Mouse (Mus musculus): ENCODE data around the gene Pax8. TPM values are rescaled to one million over a fixed set of nuclear protein-coding genes. Genes with fewer than 3 reads are reported as not detected.

The Pax8 gene
- polyA plus RNA-seq, 1 experiment from 2014 or later: 0.62 TPM

GRCm38 (mm10) chr2:24382456-24383230, 92.8 kb downstream of the Pax8 start:
- DNase-seq (ENCODE audit: low spot score): peak; percentile 28
- no peak overlapping the region for H3K4me3 ChIP-seq (ENCODE audit: low read depth, low read length)
- no peak overlapping the region for H3K4me2 ChIP-seq
- H3K9me3 ChIP-seq (ENCODE audit: control insufficient read depth, low read length): no peaks in the 10 kb centered on the region
- peaks cover 16% of the 10 kb centered on the region for H3K4me1 ChIP-seq (replicated peaks; ENCODE audit: control insufficient read depth, insufficient read depth, low read length)
- no peaks in the 10 kb centered on the region for H3K27me3 ChIP-seq (replicated peaks; ENCODE audit: control insufficient read depth, insufficient read depth, low read length)
- WGBS: 57% methylated on average over 9 of the region's 9 CpGs
- no peak overlapping the region for H3K27ac ChIP-seq (ENCODE audit: low read depth, low read length)
- H3K36me3 ChIP-seq (ENCODE audit: control insufficient read depth, insufficient read depth, low read length): no peaks in the 10 kb centered on the region
- ATAC-seq (replicated peaks; ENCODE audit: low FRiP score): no peak
- H3K9ac ChIP-seq (ENCODE audit: low read depth, low read length): no peak overlapping the region

GRCm38 (mm10) chr2:24378747-24379450, 96.5 kb downstream of the Pax8 start:
- 68% methylated on average over 5 of the region's 5 CpGs for WGBS
- Histone ChIP-seq H3K9ac (ENCODE audit: low read depth, low read length) (no peak overlapping the region), H3K27me3 (replicated peaks; ENCODE audit: control insufficient read depth, insufficient read depth, low read length) (no peaks in the 10 kb centered on the region), H3K36me3 (ENCODE audit: control insufficient read depth, insufficient read depth, low read length) (no peaks in the 10 kb centered on the region), H3K9me3 (ENCODE audit: control insufficient read depth, low read length) (no peaks in the 10 kb centered on the region), H3K4me1 (replicated peaks; ENCODE audit: control insufficient read depth, insufficient read depth, low read length) (peaks cover 7% of the 10 kb centered on the region), H3K4me2 (no peak overlapping the region), H3K4me3 (ENCODE audit: low read depth, low read length) (no peak overlapping the region), H3K27ac (ENCODE audit: low read depth, low read length) (no peak overlapping the region)
- peak; percentile 92 for ATAC-seq (replicated peaks; ENCODE audit: low FRiP score)
- DNase-seq (ENCODE audit: low spot score): peak; percentile 27

Other genes starting within 250 kb of the Pax8 start
- gene Il1f5, start 198.6 kb downstream of the Pax8 start, polyA plus RNA-seq (2014; fragmentation: Nextera tagmentation; extraction: Ambion mirVana): not detected in 2 replicates
- gene Il1f10, start 184.4 kb downstream of the Pax8 start, polyA plus RNA-seq (2014; fragmentation: Nextera tagmentation; extraction: Ambion mirVana): not detected in 2 replicates
- 0.17 and 0.34 TPM in 2 replicates for gene Il1rn, start 138.7 kb downstream of the Pax8 start, polyA plus RNA-seq (2014; fragmentation: Nextera tagmentation; extraction: Ambion mirVana)
- 13.1 and 17.3 TPM in 2 replicates for gene Psd4, start 108.0 kb downstream of the Pax8 start, polyA plus RNA-seq (2014; fragmentation: Nextera tagmentation; extraction: Ambion mirVana)

All from liver, embryonic 11.5 days (tissue).